Comparison of ENCODE assay signal across 18 mouse cellular contexts in the genomic region with DNA sequence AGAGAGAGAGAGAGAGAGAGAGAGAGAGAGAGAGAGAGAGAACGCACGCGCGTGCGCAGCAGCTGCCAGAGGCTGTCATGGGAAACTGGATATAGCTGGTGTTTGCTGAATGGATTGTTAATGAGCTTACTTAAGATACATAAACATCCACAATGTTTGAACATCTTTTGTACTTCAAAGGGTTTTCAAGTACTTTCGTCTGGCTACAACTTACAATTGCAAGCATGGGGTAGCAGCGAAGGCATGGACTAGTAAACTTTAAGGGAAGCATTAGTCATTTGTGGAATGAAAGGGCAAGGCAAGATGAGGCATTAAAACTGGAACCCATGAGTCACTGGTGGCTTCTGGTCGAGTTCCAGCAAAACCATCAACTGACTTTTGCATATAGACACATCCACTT. TPM values are rescaled to one million over a fixed set of nuclear protein-coding genes. Genes with fewer than 3 reads are reported as not detected.
DNase-seq lines count a peak whose midpoint lies in the region; TF ChIP-seq lines count a peak whose summit lies in the region.
"Had no signal": no experiment of that assay in that cellular context is flagged by ENCODE, and none has a peak within 500 bp of the region (broad histone marks: within the 10 kb centered on the region; RNA-seq: fewer than 3 reads in every experiment).

No protein-coding gene starts in this region.

- H3K79me2 ChIP-seq in C2C12 (ENCODE audit: control insufficient read depth, insufficient read depth): peaks cover 9% of the 10 kb centered on the region

- peaks cover 31% of the 10 kb centered on the region for H3K36me3 ChIP-seq in C2C12 (ENCODE audit: control insufficient read depth, insufficient read depth)
- H3K36me3 ChIP-seq: G1E had no signal

- no peaks in the 10 kb centered on the region for H3K27me3 ChIP-seq in C2C12 (ENCODE audit: control insufficient read depth, insufficient read depth, insufficient read length)
- H3K27me3 ChIP-seq: embryonic facial prominence, embryonic 12.5 days; limb, embryonic 15.5 days; midbrain, embryonic 15.5 days; neural tube, embryonic 12.5 days had no signal

- H3K4me3 ChIP-seq in C2C12 (ENCODE audit: insufficient read depth, poor library complexity, severe bottlenecking): no peak overlapping the region
- H3K4me3 ChIP-seq: embryonic facial prominence, embryonic 12.5 days; forebrain, embryonic 13.5 days; gastrocnemius, adult 2 months; limb, embryonic 15.5 days; midbrain, embryonic 15.5 days; neural tube, embryonic 12.5 days had no signal

- peak; percentile 70 for DNase-seq in heart, adult 11 months
- DNase-seq in heart, postnatal 4 days: no peak
- peak; percentile 60 for DNase-seq in adrenal gland, postnatal 25 days
- peak; percentile 54 for DNase-seq in lung, postnatal 10 days
- DNase-seq in kidney, adult 18-20 months: no peak
- DNase-seq in yolk sac, embryonic 10.5 days (ENCODE audit: low spot score): no peak
- DNase-seq in T-cell, adult 2 months (ENCODE audit: low spot score): no peak
- DNase-seq: B cell, adult 2 months; gastrocnemius, adult 2 months; kidney, adult 11 months had no signal

- H3ac ChIP-seq in C2C12 (ENCODE audit: control insufficient read depth, insufficient read length, low read depth): no peak overlapping the region

- no peak for TF ChIP-seq CTCF in C2C12 (IDR thresholded peaks at IDR 0.05; ENCODE audit: control insufficient read depth, insufficient read depth, insufficient read length)

- no peaks in the 10 kb centered on the region for H3K79me3 ChIP-seq in C2C12 (ENCODE audit: low read depth)

TF ChIP-seq in C2C12, 6 proteins besides CTCF, POLR2A, EP300 and RAD21:
- peak; percentile 81 for TF ChIP-seq FOSL1 (IDR thresholded peaks at IDR 0.05; ENCODE audit: insufficient read depth, low read length, poor library complexity, severe bottlenecking)
- TF ChIP-seq MAX (IDR thresholded peaks at IDR 0.05): peak; percentile 77
- no peak for TF ChIP-seq USF1 (IDR thresholded peaks at IDR 0.05; ENCODE audit: low read depth)
- no peak for TF ChIP-seq MYOD1 (IDR thresholded peaks at IDR 0.05; ENCODE audit: control insufficient read depth, insufficient read length, low read depth)
TF ChIP-seq in C2C12: peak in this region for 2.

RNA-seq across cellular contexts. Expression of a gene that starts 38.8 kb away (rescaled TPM):
- total RNA-seq in heart, postnatal 4 days (2021): 1 to 10 TPM; 1.0 to 1.7 TPM
- 0.08 TPM for polyA plus RNA-seq in C2C12 (2012; fragmentation: generic; extraction: Trizol)
- total RNA-seq in adrenal gland, postnatal 25 days (2021): 5.8 and 7.8 TPM in 2 replicates
- polyA plus RNA-seq: G1E had no signal

RNA-seq across cellular contexts. Expression of a gene that starts 52.4 kb away (rescaled TPM):
- 10 to 100 TPM; 35.3 to 36.3 TPM for total RNA-seq in heart, postnatal 4 days (2021)
- polyA plus RNA-seq in C2C12 (2012; fragmentation: generic; extraction: Trizol): 11.2 TPM
- total RNA-seq in adrenal gland, postnatal 25 days (2021): 14.1 and 19.3 TPM in 2 replicates
- polyA plus RNA-seq: activated CD4-positive, CD25-positive, alpha-beta regulatory T cell, adult 4 months had no signal

Comparison
In these comparisons a context has a peak if more than half of its experiments do, and no peak if none do; other contexts are left out.
1. DNase-seq: peak in heart, adult 11 months (single experiment), adrenal gland, postnatal 25 days (single experiment) and lung, postnatal 10 days (single experiment); none in heart, postnatal 4 days (single experiment), kidney, adult 18-20 months (single experiment), yolk sac, embryonic 10.5 days (single experiment) and T-cell, adult 2 months (single experiment).